Mouse (Mus musculus): Measurements from ENCODE around the gene Mad2l1. TPM values are rescaled to one million over a fixed set of nuclear protein-coding genes. Genes with fewer than 3 reads are reported as not detected.

Gene Mad2l1
- total RNA-seq (2021) = 1 to 10 TPM; 5.7 to 5.9 TPM

DNA sequence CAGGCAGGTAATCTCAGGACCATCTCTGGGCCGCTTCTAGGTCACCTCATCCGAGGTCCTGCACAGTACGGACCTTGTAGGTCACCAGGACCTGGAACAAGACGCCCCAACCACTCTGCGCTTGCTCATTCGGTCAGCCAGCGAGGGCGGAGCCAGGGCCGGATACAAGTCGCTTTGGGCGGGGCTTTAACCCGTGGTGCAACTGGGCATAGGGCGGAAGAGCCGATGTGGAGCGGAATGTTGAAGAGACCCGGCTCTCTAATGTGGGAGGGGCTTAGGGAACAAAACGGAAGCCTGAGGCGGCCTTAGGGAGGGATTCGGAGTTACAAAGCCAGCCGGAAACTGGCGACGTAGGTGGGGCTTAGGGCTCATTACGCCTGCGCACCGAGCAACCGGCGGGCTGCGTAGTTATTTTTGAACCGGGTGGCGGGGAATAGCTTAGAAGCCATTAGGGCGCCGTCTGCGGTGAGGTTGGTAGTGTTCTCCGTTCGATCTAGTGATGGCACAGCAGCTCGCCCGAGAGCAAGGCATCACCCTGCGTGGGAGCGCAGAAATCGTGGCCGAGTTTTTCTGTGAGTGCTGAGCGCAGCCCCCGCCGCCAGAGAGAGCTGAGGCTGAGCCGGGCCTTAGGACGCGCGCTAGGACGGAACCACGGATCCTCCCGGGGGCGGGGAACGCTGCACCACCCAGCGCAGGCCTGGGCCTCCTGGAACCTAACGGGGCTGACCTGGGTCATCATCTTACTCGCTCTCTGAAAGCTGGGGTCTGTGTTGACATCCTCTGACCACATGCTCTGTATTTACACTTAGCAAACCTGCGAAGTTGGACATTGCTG is at the start of gene Mad2l1:
Mad2l1 (plus strand) TSS at position 363 of the 835 bp plus-strand sequence.
- peak; percentile 81 to 83 for DNase-seq (ENCODE audit: extremely low spot score in 1 of 2, low spot score in 1 of 2)

DNA sequence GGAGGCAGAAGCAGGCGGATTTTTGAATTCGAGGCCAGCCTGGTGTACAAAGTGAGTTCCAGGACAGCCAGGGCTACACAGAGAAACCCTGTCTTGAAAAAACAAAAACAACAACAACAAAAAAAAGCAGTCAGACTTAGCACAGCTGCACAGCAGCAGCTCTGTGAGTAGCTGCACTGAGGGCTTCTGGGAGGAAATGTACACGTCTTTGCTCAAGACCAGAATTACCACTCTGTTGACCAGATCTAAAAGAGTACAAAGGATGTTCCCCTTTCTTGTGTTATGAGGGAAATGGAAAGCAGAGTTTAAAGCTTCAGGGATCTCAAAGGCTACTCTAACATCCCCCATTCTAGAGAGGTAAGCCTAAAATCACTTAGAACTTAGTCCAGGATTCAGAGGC is 41.5 kb upstream of the Mad2l1 start:
- no peak for DNase-seq (ENCODE audit: extremely low spot score in 1 of 2, low spot score in 1 of 2)

DNA sequence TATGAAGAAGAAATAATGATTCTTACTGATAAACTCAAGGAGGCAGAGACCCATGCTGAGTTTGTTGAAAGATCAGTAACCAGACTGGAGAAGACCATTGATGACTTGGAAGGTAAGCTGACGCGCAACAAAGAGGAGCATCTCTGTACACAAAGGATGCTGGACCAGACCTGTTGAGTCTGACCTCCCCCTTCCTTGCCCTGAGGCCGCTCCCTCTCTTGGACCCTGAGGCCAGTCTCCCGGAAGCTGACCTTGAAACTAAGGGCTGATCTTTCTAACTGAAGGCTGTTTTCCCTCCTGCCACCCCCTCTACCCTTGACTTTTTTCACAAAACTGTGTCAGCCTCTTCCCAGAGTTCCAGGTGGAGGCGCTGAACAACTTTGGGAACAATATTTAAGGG is 18.8 kb upstream of the Mad2l1 start:
- no peak for DNase-seq (ENCODE audit: extremely low spot score in 1 of 2, low spot score in 1 of 2)

DNA sequence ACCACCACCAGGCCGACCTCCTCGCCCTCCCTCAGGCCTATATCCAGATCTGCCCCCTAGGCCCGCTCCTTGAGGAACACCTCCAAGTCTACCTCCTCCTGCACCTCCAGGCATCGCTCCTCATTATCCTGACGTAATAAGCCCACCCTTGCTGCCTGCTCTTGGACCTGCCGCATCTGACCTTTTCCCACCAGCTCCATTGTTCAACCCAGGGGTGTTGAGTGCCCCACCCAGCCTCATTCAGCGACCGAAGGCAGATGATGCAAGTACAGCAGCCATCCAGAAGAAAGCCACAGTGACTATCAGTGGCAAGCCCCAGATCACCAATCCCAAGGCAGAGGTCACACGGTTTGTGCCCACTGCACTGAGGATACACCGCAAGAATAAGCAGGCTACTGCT is 6.8 kb upstream of the Mad2l1 start:
- DNase-seq (ENCODE audit: extremely low spot score in 1 of 2, low spot score in 1 of 2) = no peak

DNA sequence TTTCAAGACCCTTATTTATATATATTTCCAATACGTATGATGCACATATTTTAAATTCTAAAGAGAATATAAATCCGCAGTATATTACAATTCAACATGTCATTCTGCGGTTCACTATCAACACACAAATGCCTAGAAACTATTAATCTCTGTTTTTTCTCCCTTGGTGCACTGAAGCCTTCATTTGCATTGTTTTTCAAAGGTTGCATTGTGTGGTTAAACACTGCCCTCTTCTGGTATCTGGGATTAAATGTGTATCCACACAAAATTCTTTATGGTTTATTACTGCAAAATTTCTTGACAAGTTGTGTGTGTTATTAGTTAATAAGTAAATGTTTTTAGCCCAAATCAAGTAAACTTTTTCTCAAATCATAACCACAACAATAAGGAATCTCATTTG is 1.9 kb upstream of the Mad2l1 start:
- DNase-seq (ENCODE audit: extremely low spot score in 1 of 2, low spot score in 1 of 2) = no peak

DNA sequence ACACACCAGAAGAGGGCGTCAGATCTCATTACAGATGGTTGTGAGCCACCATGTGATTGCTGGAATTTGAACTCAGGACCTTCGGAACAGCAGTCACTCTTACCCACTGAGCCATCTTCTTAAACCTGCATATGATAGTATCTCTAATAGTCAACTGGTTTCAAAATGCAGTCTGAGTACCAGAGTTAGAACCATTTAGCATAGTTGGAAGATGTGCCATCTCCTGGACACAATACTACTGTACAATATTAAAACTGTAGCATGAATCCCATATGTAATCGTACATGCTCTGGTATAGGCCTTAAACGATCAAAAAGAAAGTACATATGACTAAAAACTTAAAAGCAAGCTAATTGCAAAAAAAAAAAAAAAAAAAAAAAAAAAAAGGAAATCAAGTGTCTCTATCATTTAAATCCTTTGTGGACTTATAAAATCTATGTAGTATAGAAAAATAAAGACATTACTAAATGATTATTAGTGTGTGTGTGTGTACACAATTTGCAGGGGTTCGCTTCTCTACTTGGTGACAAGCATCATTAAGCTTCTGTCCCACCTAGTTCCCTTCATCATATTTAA is 736 bp upstream of the Mad2l1 start:
- no peak for DNase-seq (ENCODE audit: extremely low spot score in 1 of 2, low spot score in 1 of 2)

DNA sequence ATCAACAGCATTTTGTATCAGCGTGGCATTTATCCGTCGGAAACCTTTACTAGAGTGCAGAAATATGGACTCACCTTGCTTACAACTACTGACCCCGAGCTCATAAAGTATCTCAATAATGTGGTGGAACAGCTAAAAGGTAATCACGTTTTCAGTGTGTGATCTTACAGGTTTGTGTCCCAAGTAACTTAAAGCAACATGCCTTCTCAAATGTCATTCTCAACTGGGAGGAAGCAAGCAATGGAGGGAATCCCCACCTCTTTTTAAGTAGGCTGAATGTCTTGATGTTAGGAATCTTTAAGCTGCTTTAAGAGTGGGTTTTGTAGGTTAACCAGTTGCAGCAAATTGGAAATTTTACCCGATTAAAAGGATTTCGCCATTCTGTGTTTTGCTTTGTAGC is 776 bp downstream of the Mad2l1 start:
- DNase-seq (ENCODE audit: extremely low spot score in 1 of 2, low spot score in 1 of 2) = no peak

DNA sequence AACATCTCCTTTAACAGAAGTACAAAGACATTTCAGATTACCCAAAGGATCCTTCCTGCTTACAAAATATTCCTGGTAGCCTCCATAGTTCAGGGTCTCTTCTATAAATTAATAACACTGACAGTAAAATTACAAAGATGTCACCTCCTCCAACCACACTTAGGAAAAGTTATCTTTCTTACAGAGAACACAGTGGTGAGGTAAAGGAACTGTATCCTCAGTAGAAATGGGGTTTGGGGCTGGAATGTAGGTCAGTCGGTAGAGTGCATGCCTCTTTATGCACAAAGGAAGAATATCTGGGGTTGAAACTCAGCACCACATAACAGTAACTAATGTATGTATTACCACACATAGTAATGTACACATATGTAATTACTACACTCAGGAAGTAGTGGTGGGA is 24.8 kb downstream of the Mad2l1 start, which contains the start of gene Vmn1r32:
Vmn1r32 (minus strand) TSS at position 101 of the 400 bp plus-strand sequence.
- DNase-seq (ENCODE audit: extremely low spot score in 1 of 2, low spot score in 1 of 2) = no peak

DNA sequence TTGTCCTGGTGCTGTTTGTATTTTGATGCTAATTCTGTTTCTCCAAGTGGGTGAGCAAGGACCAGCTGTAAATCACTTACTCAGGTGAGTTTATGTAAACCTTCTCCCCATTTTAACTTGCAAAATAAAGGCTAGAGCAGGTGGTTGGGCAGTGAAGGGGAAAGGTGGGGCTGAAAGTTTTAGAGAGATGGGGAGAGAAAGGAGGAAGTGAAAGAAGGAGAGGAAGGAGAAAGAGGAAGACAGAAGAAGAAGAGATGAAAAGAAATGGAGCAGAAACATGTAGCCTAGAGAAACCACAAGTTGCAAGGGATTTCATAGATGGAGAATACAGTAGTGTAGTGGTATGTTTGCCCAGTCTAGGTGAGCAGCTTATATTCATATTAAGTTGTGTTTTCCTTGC is 60.6 kb downstream of the Mad2l1 start:
- DNase-seq (ENCODE audit: extremely low spot score in 1 of 2, low spot score in 1 of 2) = no peak

Other genes starting within 250 kb of the Mad2l1 start
- gene Vmn1r32, start 24.7 kb downstream of the Mad2l1 start, total RNA-seq (2021) = not detected
- gene Vmn1r33, start 82.9 kb downstream of the Mad2l1 start, total RNA-seq (2021) = not detected
- not detected for gene Vmn1r34, start 108.5 kb downstream of the Mad2l1 start, total RNA-seq (2021)
- not detected for gene Vmn1r35, start 150.5 kb downstream of the Mad2l1 start, total RNA-seq (2021)
- not detected for gene Vmn1r36, start 183.8 kb downstream of the Mad2l1 start, total RNA-seq (2021)
- gene Vmn1r37, start 194.0 kb downstream of the Mad2l1 start, total RNA-seq (2021) = not detected
- gene Vmn1r38, start 247.2 kb downstream of the Mad2l1 start, total RNA-seq (2021) = not detected

All from layer of hippocampus, postnatal 25 days (tissue).